Mouse (Mus musculus): ENCODE measurements at regions not wholly inside any gene's neighbourhood (a gene's known extent, or its start where the extent isn't known, plus 50 kb on each side); places are given as distances from the start of the nearest gene placed in this dataset.

- ATAC-seq (ENCODE audit: low FRiP score, low read depth), result no peak; the same call in 1 of the 2 replicates
- Histone ChIP-seq H3K27ac (replicated peaks) (no peak overlapping the region), H3K4me3 (no peak overlapping the region), H3K4me1 (peaks cover 12% of the 10 kb centered on the region), H3K9ac (replicated peaks) (no peak overlapping the region), H3K9me3 (no peaks in the 10 kb centered on the region), H3K27me3 (no peaks in the 10 kb centered on the region), H3K36me3 (no peaks in the 10 kb centered on the region), H3K4me2 (replicated peaks) (no peak overlapping the region)
- 34% methylated on average over 6 of the region's 6 CpGs for WGBS
Measured at GRCm38 (mm10) chr17:45341573-45341972, 92.0 kb downstream of the Cdc5l start.

- Histone ChIP-seq H3K27ac (replicated peaks) (no peak overlapping the region), H3K4me1 (peaks cover 12% of the 10 kb centered on the region), H3K36me3 (no peaks in the 10 kb centered on the region), H3K27me3 (no peaks in the 10 kb centered on the region), H3K9me3 (no peaks in the 10 kb centered on the region), H3K9ac (replicated peaks) (no peak overlapping the region), H3K4me2 (replicated peaks) (no peak overlapping the region), H3K4me3 (no peak overlapping the region)
- WGBS, result 82% methylated on average over 4 of the region's 4 CpGs
- ATAC-seq (ENCODE audit: low FRiP score, low read depth), result no peak
Measured at GRCm38 (mm10) chr17:45340851-45341250, 92.7 kb downstream of the Cdc5l start.

DNA sequence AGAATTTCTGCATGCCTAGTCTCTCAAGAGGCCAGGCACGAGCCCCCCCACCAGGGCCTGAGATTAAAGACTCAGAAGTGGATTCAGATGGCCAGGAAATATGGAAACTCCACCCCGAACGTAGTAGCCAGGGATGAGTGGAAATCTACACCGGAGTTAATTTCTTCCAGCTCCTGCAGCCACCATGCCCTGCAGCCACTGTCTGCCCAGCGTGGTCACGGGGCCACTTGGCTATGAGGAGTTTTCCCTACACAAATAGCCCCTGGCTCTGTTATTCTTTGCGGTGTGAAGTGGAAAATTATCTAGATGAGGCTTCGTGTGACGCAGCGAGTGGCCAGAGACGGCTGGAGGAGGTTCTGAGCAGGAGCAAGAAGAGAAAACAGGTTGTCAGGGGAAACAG lies 94.3 kb downstream of the Cdc5l start:
- Histone ChIP-seq H3K4me2 (replicated peaks) (no peak overlapping the region), H3K4me3 (no peak overlapping the region), H3K9me3 (no peaks in the 10 kb centered on the region), H3K27me3 (no peaks in the 10 kb centered on the region), H3K4me1 (peaks cover 12% of the 10 kb centered on the region), H3K36me3 (no peaks in the 10 kb centered on the region), H3K27ac (replicated peaks) (no peak overlapping the region), H3K9ac (replicated peaks) (no peak overlapping the region)
- ATAC-seq (ENCODE audit: low FRiP score, low read depth), result no peak
- WGBS, result 76% methylated on average over 11 of the region's 11 CpGs

GRCm38 (mm10) chr17:45338086-45338485 lies 95.5 kb downstream of the Cdc5l start:
- H3K27ac ChIP-seq (replicated peaks), result no peak overlapping the region
- H3K4me3 ChIP-seq, result no peak overlapping the region
- H3K36me3 ChIP-seq, result no peaks in the 10 kb centered on the region
- 86% methylated on average over 4 of the region's 4 CpGs for WGBS
- no peak for ATAC-seq (ENCODE audit: low FRiP score, low read depth)
- no peak overlapping the region for H3K9ac ChIP-seq (replicated peaks)
- H3K4me1 ChIP-seq, result peaks cover 12% of the 10 kb centered on the region
- no peaks in the 10 kb centered on the region for H3K27me3 ChIP-seq
- no peaks in the 10 kb centered on the region for H3K9me3 ChIP-seq
- no peak overlapping the region for H3K4me2 ChIP-seq (replicated peaks)

DNA sequence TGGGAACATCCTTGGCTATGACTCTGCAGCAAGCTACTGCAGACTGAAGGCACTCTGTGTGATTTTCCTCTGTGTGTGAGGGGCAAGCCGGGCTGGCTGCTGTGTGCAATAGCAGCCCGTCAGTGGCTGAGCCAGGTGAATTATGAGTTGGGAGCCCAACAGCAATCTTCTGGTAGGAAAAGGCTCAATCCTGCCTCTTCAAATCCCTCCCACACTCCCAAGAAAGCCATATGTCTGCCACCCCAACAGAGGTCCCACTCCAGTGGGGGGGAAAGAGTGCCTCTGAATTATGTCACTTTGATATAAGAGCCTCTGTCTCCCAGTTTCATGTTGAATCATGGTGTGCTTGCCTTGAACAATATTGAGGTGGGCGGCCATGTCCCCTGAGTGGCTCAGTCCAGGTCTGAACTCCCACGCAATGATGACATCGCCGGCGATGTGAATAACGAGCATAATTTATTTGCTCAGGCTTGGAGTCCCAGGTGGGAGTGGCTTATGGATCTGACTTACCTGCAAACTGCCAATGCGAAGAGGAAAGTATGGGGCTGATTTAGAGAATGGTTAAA lies 97.9 kb downstream of the Cdc5l start:
- Histone ChIP-seq H3K4me3 (no peak overlapping the region), H3K9me3 (no peaks in the 10 kb centered on the region), H3K4me2 (replicated peaks) (no peak overlapping the region), H3K27ac (replicated peaks) (no peak overlapping the region), H3K9ac (replicated peaks) (no peak overlapping the region), H3K27me3 (no peaks in the 10 kb centered on the region), H3K4me1 (no peaks in the 10 kb centered on the region), H3K36me3 (no peaks in the 10 kb centered on the region)
- ATAC-seq (ENCODE audit: low FRiP score, low read depth), result no peak
- 93% methylated on average over 9 of the region's 9 CpGs for WGBS

DNA sequence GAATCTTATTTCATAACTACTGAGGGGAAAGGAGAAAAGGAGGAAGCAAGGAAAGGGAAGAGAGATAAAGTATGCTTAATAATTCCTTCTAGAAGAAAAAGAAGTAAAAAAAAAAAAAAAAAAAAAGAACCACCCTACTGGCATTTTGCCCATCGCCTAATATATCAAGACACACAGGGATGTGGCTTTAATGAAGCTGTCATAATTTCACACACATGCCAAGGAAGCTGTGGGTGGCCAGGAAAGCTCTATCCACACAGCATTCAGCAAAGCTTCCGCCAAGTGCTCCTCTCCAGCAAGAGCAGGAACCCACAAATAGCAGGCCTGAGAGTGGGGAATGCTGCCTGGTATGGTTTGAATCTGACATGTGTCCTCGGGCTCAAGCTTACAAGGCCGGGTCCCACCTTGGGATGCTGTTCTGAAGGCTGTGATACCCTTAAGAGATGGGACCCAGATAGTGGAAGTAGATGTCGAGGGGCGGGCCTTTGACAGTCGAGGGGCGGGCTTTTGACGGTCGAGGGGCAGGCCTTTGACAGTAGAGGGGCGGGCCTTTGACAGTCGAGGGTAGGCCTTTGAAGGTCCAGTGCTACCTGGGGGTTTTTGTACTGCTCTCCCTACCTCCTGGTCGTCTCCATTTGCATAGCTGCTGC lies 98.7 kb downstream of the Cdc5l start:
- Histone ChIP-seq H3K4me1 (no peaks in the 10 kb centered on the region), H3K4me3 (no peak overlapping the region), H3K4me2 (replicated peaks) (no peak overlapping the region), H3K9ac (replicated peaks) (no peak overlapping the region), H3K27me3 (no peaks in the 10 kb centered on the region), H3K27ac (replicated peaks) (no peak overlapping the region), H3K36me3 (no peaks in the 10 kb centered on the region), H3K9me3 (no peaks in the 10 kb centered on the region)
- ATAC-seq (ENCODE audit: low FRiP score, low read depth), result no peak
- 74% methylated on average over 13 of the region's 13 CpGs for WGBS

DNA sequence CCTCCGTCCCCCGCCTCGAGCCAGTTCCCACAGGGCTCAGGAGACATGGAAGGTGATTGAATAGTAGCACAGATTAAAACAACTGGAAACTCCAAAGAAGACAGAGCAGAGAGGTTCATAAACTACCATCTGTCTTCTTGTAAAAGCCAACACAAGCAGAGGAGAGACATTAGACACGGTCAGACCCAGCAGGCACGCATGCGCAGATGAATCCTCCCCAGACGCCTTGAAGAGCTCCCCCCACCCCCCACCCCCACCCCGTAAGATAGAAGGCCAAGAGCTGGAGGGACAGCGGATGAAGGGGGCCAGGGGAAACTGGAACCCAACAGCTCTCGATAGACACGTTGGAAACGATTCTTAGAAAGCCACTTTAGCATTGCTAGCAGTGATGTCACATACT lies 101.2 kb downstream of the Cdc5l start:
- H3K9me3 ChIP-seq, result no peaks in the 10 kb centered on the region
- no peaks in the 10 kb centered on the region for H3K4me1 ChIP-seq
- H3K36me3 ChIP-seq, result no peaks in the 10 kb centered on the region
- no peak overlapping the region for H3K4me2 ChIP-seq (replicated peaks)
- no peak overlapping the region for H3K9ac ChIP-seq (replicated peaks)
- WGBS, result 78% methylated on average over 12 of the region's 12 CpGs
- no peak overlapping the region for H3K4me3 ChIP-seq
- no peaks in the 10 kb centered on the region for H3K27me3 ChIP-seq
- no peak overlapping the region for H3K27ac ChIP-seq (replicated peaks)
- ATAC-seq (ENCODE audit: low FRiP score, low read depth), result no peak

DNA sequence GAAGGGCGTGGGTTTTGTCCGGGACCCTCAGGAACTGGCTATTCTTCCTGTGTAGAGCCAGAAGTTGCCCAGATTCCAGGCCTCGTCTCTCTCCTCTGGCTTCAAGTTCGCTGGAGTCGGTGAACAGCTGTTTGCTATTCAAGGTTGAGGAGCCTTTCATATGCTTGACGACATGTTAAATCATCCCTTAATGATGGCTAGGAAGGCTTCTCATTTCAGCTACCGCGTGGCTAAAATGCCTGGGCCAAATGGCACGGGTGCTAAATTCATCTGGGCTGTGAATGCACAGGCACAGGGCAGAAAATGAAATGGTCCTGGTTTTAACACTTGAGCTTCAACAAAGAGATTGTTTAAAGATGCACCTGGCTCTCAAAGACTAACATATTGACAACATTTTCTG lies 104.3 kb downstream of the Cdc5l start:
- Histone ChIP-seq H3K27me3 (no peaks in the 10 kb centered on the region), H3K36me3 (no peaks in the 10 kb centered on the region), H3K4me1 (no peaks in the 10 kb centered on the region; the same call in 1 of the 2 replicates), H3K4me3 (no peak overlapping the region), H3K9me3 (no peaks in the 10 kb centered on the region), H3K4me2 (replicated peaks) (no peak overlapping the region), H3K9ac (replicated peaks) (no peak overlapping the region), H3K27ac (replicated peaks) (no peak overlapping the region)
- WGBS, result 75% methylated on average over 9 of the region's 9 CpGs
- ATAC-seq (ENCODE audit: low FRiP score, low read depth), result no peak

- no peak overlapping the region; the same call in 1 of the 2 replicates for H3K9ac ChIP-seq (replicated peaks)
- H3K4me2 ChIP-seq (replicated peaks), result no peak overlapping the region
- H3K4me3 ChIP-seq, result no peak overlapping the region
- no peaks in the 10 kb centered on the region for H3K9me3 ChIP-seq
- no peak for ATAC-seq (ENCODE audit: low FRiP score, low read depth)
- no peaks in the 10 kb centered on the region for H3K27me3 ChIP-seq
- 62% methylated on average over 10 of the region's 10 CpGs for WGBS
- no peak overlapping the region for H3K27ac ChIP-seq (replicated peaks)
- no peaks in the 10 kb centered on the region; the same call in 1 of the 2 replicates for H3K4me1 ChIP-seq
- no peaks in the 10 kb centered on the region for H3K36me3 ChIP-seq
Measured at GRCm38 (mm10) chr17:45326726-45327125, 106.8 kb downstream of the Cdc5l start.

- H3K27ac ChIP-seq (replicated peaks), result no peak overlapping the region
- H3K4me2 ChIP-seq (replicated peaks), result no peak overlapping the region
Measured at GRCm38 (mm10) chr17:45326173-45326572, 107.4 kb downstream of the Cdc5l start.

DNA sequence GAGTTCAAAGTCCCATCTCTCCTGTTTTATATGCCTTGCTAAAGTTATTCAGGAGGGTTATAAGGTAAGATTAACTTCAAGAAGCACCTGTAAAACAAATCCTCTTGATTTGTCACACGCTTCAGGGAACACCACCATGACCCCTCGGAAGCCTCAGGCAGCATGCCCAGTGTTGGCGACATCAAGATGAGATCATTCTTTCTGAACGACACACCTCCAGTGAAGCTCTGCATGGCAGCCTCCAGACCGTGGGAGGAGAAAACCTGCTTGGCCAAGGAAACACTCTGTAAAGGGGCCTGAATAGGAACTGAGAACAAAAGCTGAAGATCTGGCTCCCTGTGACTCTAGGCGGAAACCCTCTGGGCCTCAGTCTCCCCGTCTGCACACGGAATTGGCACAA lies 110.7 kb downstream of the Cdc5l start:
- peaks cover 2% of the 10 kb centered on the region; the same call in 1 of the 2 replicates for H3K4me1 ChIP-seq
- no peaks in the 10 kb centered on the region for H3K9me3 ChIP-seq
- no peak overlapping the region for H3K4me2 ChIP-seq (replicated peaks)
- no peaks in the 10 kb centered on the region for H3K36me3 ChIP-seq
- ATAC-seq (ENCODE audit: low FRiP score, low read depth), result no peak
- no peak overlapping the region for H3K27ac ChIP-seq (replicated peaks)
- no peak overlapping the region for H3K9ac ChIP-seq (replicated peaks)
- H3K27me3 ChIP-seq, result no peaks in the 10 kb centered on the region
- no peak overlapping the region for H3K4me3 ChIP-seq
- WGBS, result 67% methylated on average over 8 of the region's 8 CpGs

More at GRCm38 (mm10) chr17:45326173-45326572, 107.4 kb downstream of the Cdc5l start:
- Histone ChIP-seq H3K9ac (replicated peaks) (no peak overlapping the region), H3K4me1 (peaks cover under 1% of the 10 kb centered on the region; the same call in 1 of the 2 replicates), H3K4me3 (no peak overlapping the region), H3K9me3 (no peaks in the 10 kb centered on the region), H3K27me3 (no peaks in the 10 kb centered on the region), H3K36me3 (no peaks in the 10 kb centered on the region)
- 76% methylated on average over 7 of the region's 7 CpGs for WGBS
- no peak for ATAC-seq (ENCODE audit: low FRiP score, low read depth)

DNA sequence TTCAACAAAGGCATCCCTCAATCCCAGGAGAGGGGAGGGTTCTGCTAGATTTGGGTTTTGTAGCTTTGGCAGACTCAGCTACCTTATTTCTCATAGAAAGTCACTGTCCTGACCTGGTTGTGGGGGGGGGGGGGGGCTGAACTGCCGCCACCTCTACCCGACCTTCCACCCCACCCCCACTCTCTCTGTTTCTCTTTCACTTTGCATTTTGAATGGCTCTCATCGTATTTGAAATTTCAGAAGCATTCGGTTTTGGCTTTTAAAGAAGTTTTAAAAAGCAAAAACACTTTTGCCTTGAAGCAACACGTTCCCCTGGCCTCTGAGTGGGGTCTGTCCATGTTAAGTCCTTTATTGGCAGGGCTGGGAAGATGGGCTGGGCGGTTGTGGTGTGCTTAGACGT lies 113.5 kb downstream of the Cdc5l start:
- Histone ChIP-seq H3K27me3 (no peaks in the 10 kb centered on the region), H3K4me3 (no peak overlapping the region), H3K9me3 (no peaks in the 10 kb centered on the region), H3K4me2 (replicated peaks) (no peak overlapping the region), H3K27ac (replicated peaks) (no peak overlapping the region), H3K4me1 (peaks cover 2% of the 10 kb centered on the region; the same call in 1 of the 2 replicates), H3K36me3 (no peaks in the 10 kb centered on the region), H3K9ac (replicated peaks) (no peak overlapping the region)
- no peak for ATAC-seq (ENCODE audit: low FRiP score, low read depth)
- 64% methylated on average over 7 of the region's 7 CpGs for WGBS
